ENCODE assay signal across 21 mouse cellular contexts in the genomic region with DNA sequence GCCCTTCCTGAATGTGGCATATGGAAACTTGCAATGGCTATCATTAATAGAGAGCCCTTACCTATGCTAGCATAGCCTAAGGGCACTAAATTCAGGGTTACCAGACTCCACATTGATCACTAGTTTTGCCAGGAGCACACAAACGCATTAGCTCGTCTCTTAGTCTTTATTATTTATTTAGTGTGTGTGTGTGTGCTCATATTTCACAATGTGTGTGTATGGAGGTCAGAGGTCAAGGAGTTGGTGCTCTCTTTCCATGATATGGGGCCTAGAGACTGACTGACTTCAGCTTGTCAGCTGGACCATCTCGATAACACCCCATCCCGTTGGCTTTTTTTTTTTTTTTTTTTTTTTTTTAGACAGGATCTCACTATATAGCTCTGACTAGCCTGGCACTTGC.
"Had no signal": no experiment of that assay in that cellular context is flagged by ENCODE, and none has a peak within 500 bp of the region (broad histone marks: within the 10 kb centered on the region; RNA-seq: fewer than 3 reads in every experiment).

No protein-coding gene starts in this region.

- H3K9ac ChIP-seq: intestine, embryonic 15.5 days; kidney, embryonic 15.5 days; limb, embryonic 12.5 days; limb, embryonic 15.5 days; midbrain, embryonic 12.5 days; neural tube, embryonic 13.5 days had no signal

- DNase-seq: kidney, adult 11 months; kidney, adult 8-10 months; kidney, postnatal 10 days; kidney, postnatal 36 days; layer of hippocampus, postnatal 36 days; left cerebral cortex, postnatal 4 days; lung, adult 2 months; lung, postnatal 36 days; retina, postnatal 1 day; right cerebral cortex, postnatal 25 days; thymus, adult 18-20 months; thymus, postnatal 36 days had no signal

- ATAC-seq: intestine, embryonic 15.5 days; midbrain, embryonic 16.5 days had no signal

- H3K4me2 ChIP-seq: intestine, embryonic 15.5 days; limb, embryonic 12.5 days; limb, embryonic 15.5 days; midbrain, embryonic 12.5 days; neural tube, embryonic 13.5 days had no signal

- H3K27me3 ChIP-seq: intestine, embryonic 15.5 days; kidney, embryonic 15.5 days; limb, embryonic 12.5 days; limb, embryonic 15.5 days; megakaryocyte, embryonic 14.5 days; midbrain, embryonic 12.5 days; neural tube, embryonic 13.5 days had no signal

- H3K9me3 ChIP-seq: intestine, embryonic 15.5 days; kidney, embryonic 15.5 days; limb, embryonic 12.5 days; limb, embryonic 15.5 days; megakaryocyte, embryonic 14.5 days; neural tube, embryonic 13.5 days had no signal

- H3K4me3 ChIP-seq: intestine, embryonic 15.5 days; left cerebral cortex, adult 2 months; limb, embryonic 12.5 days; limb, embryonic 15.5 days; megakaryocyte, embryonic 14.5 days; midbrain, embryonic 12.5 days had no signal

- H3K27ac ChIP-seq: intestine, embryonic 15.5 days; kidney, embryonic 15.5 days; left cerebral cortex, adult 2 months; limb, embryonic 12.5 days; limb, embryonic 15.5 days; midbrain, embryonic 12.5 days; neural tube, embryonic 13.5 days had no signal
